Mouse (Mus musculus) liver, adult 2 months (tissue): ENCODE data around the gene Plekhm3.

Experiments
- CTCF ChIP-seq: fragments of 200-500 bp; IDR thresholded peaks from 2 replicates; pipeline ENCODE4 v1.5.1; 2011; ENCODE audit warnings: low read depth, low read length, control low read depth
- POLR2A ChIP-seq: fragments of 200-500 bp; IDR thresholded peaks from 2 replicates; pipeline ENCODE4 v1.6.1; 2011; ENCODE audit warnings: low read length, control low read depth; ENCODE audit not compliant: insufficient read depth; ENCODE audit errors: extremely low read depth

DNA sequence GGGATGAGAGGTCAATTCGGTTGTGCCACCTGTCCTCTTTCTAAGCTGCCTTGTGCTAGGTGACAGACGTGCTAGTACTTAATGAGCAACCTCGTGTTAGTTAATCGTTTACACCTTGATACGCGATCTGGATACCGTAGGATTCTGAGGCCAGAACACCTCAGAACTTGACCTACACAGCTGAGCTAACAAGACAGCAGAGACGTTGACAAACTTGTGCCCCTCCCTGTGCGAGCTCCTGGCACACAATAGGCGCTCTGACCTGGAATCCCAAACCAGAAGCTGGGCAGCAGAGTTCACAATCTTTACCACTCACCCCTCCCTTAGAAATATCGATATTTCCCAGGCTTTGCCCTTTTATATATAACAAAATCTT lies 218.5 kb downstream of the Plekhm3 start:
- TF ChIP-seq CTCF (no peak), POLR2A (no peak)
